In genomic region chr7:70351981-70352560, GRCm38 (mm10) we compare ENCODE assay signal across 8 mouse cellular contexts. TPM values are rescaled to one million over a fixed set of nuclear protein-coding genes. Genes with fewer than 3 reads are reported as not detected.
DNase-seq lines count a peak whose midpoint lies in the region; ATAC-seq and TF ChIP-seq lines count a peak whose summit lies in the region.

No protein-coding gene starts in this region.

- 0% methylated on average over 1 of the region's 1 CpGs for WGBS in hindbrain, embryonic 11.5 days
- 8% methylated on average over 1 of the region's 1 CpGs for WGBS in liver, postnatal 0 days (ENCODE audit: insufficient replicate concordance)

- peak; percentile 84 for DNase-seq in heart, adult 11 months
- DNase-seq in heart, postnatal 36 days, result no peak
- peak; percentile 64 for DNase-seq in NIH3T3 (ENCODE audit: low read depth)
- no peak for DNase-seq in hindbrain, embryonic 11.5 days (ENCODE audit: low spot score)
- peak; percentile 5 for DNase-seq in liver, postnatal 0 days
- DNase-seq in thymus, adult 18-20 months, result no peak
- DNase-seq in cerebellum, postnatal 10 days, result no peak
- DNase-seq in left cerebral cortex, adult 11 months (ENCODE audit: low spot score), result no peak

- peak overlapping the region; percentile 99 for H3K27ac ChIP-seq in hindbrain, embryonic 11.5 days (ENCODE audit: low read depth, low read length)
- peak overlapping the region; percentile 84; the same call in 1 of the 2 replicates for H3K27ac ChIP-seq in liver, postnatal 0 days (ENCODE audit: low read depth)

- no peaks in the 10 kb centered on the region for H3K36me3 ChIP-seq in hindbrain, embryonic 11.5 days (ENCODE audit: control insufficient read depth, insufficient read depth, low read length)
- H3K36me3 ChIP-seq in liver, postnatal 0 days (replicated peaks; ENCODE audit: insufficient read depth, low read length), result 0 out of 2 replicates have a peak, but pooled peaks cover 2% of the 10 kb centered on the region

- H3K4me3 ChIP-seq in hindbrain, embryonic 11.5 days (ENCODE audit: low read depth, low read length), result peak overlapping the region; percentile 59
- peak overlapping the region; percentile 57; the same call in 1 of the 2 replicates for H3K4me3 ChIP-seq in liver, postnatal 0 days (ENCODE audit: low read depth, low read length)

- peaks cover 21% of the 10 kb centered on the region for H3K4me1 ChIP-seq in hindbrain, embryonic 11.5 days (replicated peaks; ENCODE audit: control insufficient read depth, insufficient read depth, low read length)
- H3K4me1 ChIP-seq in liver, postnatal 0 days (ENCODE audit: insufficient read depth), result 0 out of 2 replicates have a peak, but pooled peaks cover 2% of the 10 kb centered on the region

- peak overlapping the region; percentile 89 for H3K9ac ChIP-seq in hindbrain, embryonic 11.5 days (ENCODE audit: low read depth, low read length)
- H3K9ac ChIP-seq in liver, postnatal 0 days (replicated peaks), result no peak overlapping the region; the same call in 1 of the 2 replicates

- ATAC-seq in hindbrain, embryonic 11.5 days (ENCODE audit: low FRiP score), result no peak
- no peak for ATAC-seq in liver, postnatal 0 days

- TF ChIP-seq EP300 in liver, postnatal 0 days (IDR thresholded peaks at IDR 0.05; ENCODE audit: low read depth), result no peak

- H3K9me3 ChIP-seq in hindbrain, embryonic 11.5 days (ENCODE audit: control insufficient read depth, low read length), result no peaks in the 10 kb centered on the region
- H3K9me3 ChIP-seq in liver, postnatal 0 days (ENCODE audit: low read length), result no peaks in the 10 kb centered on the region

- TF ChIP-seq CTCF in liver, postnatal 0 days (IDR thresholded peaks at IDR 0.05; ENCODE audit: low read depth), result no peak

- no peaks in the 10 kb centered on the region for H3K27me3 ChIP-seq in hindbrain, embryonic 11.5 days (ENCODE audit: control insufficient read depth, insufficient read depth, low read length)
- H3K27me3 ChIP-seq in liver, postnatal 0 days (ENCODE audit: insufficient read depth, low read length), result peaks cover 6% of the 10 kb centered on the region

- intact Hi-C loops in heart, postnatal 36 days (cut with DNase I), result loop anchor here (1.0 kb wide), 1 partner anchor 7 kb away; no protein-coding TSS in a partner anchor

- H3K4me2 ChIP-seq in hindbrain, embryonic 11.5 days (replicated peaks; ENCODE audit: low read depth, low read length), result peak overlapping the region; percentile 85
- H3K4me2 ChIP-seq in liver, postnatal 0 days (ENCODE audit: low read depth, low read length), result peak overlapping the region; percentile 70

RNA-seq across cellular contexts. Expression of gene Nr2f2, which starts 14.5 kb away (rescaled TPM):
- total RNA-seq in heart, postnatal 36 days (2021), result 10 to 100 TPM; 18.9 to 23.9 TPM
- polyA plus RNA-seq in hindbrain, embryonic 11.5 days (2014; fragmentation: Nextera tagmentation; extraction: Ambion mirVana), result 95.6 and 120 TPM in 2 replicates
- 12.3 and 14.7 TPM in 2 replicates for polyA plus RNA-seq in liver, postnatal 0 days (2015; fragmentation: Nextera tagmentation; extraction: Ambion mirVana)

Comparison
In these comparisons a context has a peak if more than half of its experiments do, and no peak if none do; other contexts are left out.
1. DNase-seq: peak in heart, adult 11 months (single experiment), NIH3T3 (single experiment) and liver, postnatal 0 days (single experiment); none in heart, postnatal 36 days (0 of 2), hindbrain, embryonic 11.5 days (single experiment), thymus, adult 18-20 months (0 of 2), cerebellum, postnatal 10 days (0 of 2) and left cerebral cortex, adult 11 months (single experiment).